Mouse (Mus musculus) limb, embryonic 12.5 days (tissue): Measurements from ENCODE around the gene Neurl2. TPM values are rescaled to one million over a fixed set of nuclear protein-coding genes. Genes with fewer than 3 reads are reported as not detected.
"Not testable (repeated sequence)": the region's sequence is repeated elsewhere in the genome, so short reads cannot be mapped to it uniquely, and the experiment has no call there.

Experiments
- ATAC-seq: fragments of 200-750 bp; cut with Nextera tagmentation; 2 replicates; pipeline ENCODE4 v1.8.0; 2017; ENCODE audit warnings: low read depth, moderate TSS enrichment; ENCODE audit not compliant: insufficient number of reproducible peaks, insufficient read depth, low FRiP score, low TSS enrichment
- H3K27ac ChIP-seq: fragments of 300-500 bp; sonication (generic); 2 replicates; pipeline ENCODE4 v1.5.1; 2016; ENCODE audit warnings: mild to moderate bottlenecking, moderate library complexity
- H3K27me3 ChIP-seq: fragments of 300-500 bp; sonication (generic); 2 replicates; pipeline ENCODE4 v1.6.1; 2016; ENCODE audit warnings: mild to moderate bottlenecking, moderate library complexity
- H3K36me3 ChIP-seq: fragments of 300-500 bp; sonication (generic); 2 replicates; pipeline ENCODE4 v1.6.1; 2016; ENCODE audit warnings: mild to moderate bottlenecking, moderate library complexity
- H3K4me1 ChIP-seq: fragments of 300-500 bp; sonication (generic); replicated peaks from 2 replicates; pipeline ENCODE4 v1.6.1; 2016
- H3K4me2 ChIP-seq: fragments of 300-500 bp; sonication (generic); 2 replicates; pipeline ENCODE4 v1.6.1; 2016; ENCODE audit warnings: mild to moderate bottlenecking, moderate library complexity
- H3K4me3 ChIP-seq: fragments of 300-500 bp; sonication (generic); replicated peaks from 2 replicates; pipeline ENCODE4 v1.5.1; 2016; ENCODE audit warnings: mild to moderate bottlenecking
- H3K9ac ChIP-seq: fragments of 300-500 bp; sonication (generic); replicated peaks from 2 replicates; pipeline ENCODE4 v1.6.1; 2016; ENCODE audit warnings: mild to moderate bottlenecking, moderate library complexity
- H3K9me3 ChIP-seq: fragments of 300-500 bp; sonication (generic); 2 replicates; pipeline ENCODE4 v1.6.1; 2016; ENCODE audit warnings: mild to moderate bottlenecking, moderate library complexity
- WGBS: fragments of 180-500 bp; shearing (Covaris S2); methylation state at CpG from one replicate; pipeline ENCODE4 v1.1.7; 2016; 5-methylcytosine and 5-hydroxymethylcytosine counted together
- polyA plus RNA-seq: library from polyadenylated mRNA; unstranded; fragments of >200 nt; fragmentation: Nextera tagmentation; extraction: Ambion mirVana; gene quantifications from 2 replicates; pipeline ENCODE4 v1.2.1, GENCODE M21; 2016

Gene Neurl2
- polyA plus RNA-seq, 1 experiment from 2014 or later: 6.3 TPM

GRCm38 (mm10) chr2:164857101-164857821, 24.0 kb upstream of the Neurl2 start, which contains the start of gene Pltp:
Pltp (minus strand) TSS chr2:164857711.
- H3K4me3 ChIP-seq: peak within 1 kb of the TSS; percentile 53
- ATAC-seq: peak; percentile 58; the same call in 1 of the 2 replicates
- H3K9ac ChIP-seq: peak within 1 kb of the TSS; percentile 61
- peak within 1 kb of the TSS; percentile 95 for H3K4me2 ChIP-seq
- peak within 1 kb of the TSS; percentile 53; the same call in 1 of the 2 replicates for H3K27ac ChIP-seq
- peaks cover 32% of the 10 kb centered on the region for H3K4me1 ChIP-seq
- no peaks in the 10 kb centered on the region for H3K9me3 ChIP-seq
- H3K36me3 ChIP-seq: no peaks in the 10 kb centered on the region
- under 1% methylated on average over 46 of the region's 47 CpGs for WGBS
- peaks cover 71% of the 10 kb centered on the region for H3K27me3 ChIP-seq

DNA sequence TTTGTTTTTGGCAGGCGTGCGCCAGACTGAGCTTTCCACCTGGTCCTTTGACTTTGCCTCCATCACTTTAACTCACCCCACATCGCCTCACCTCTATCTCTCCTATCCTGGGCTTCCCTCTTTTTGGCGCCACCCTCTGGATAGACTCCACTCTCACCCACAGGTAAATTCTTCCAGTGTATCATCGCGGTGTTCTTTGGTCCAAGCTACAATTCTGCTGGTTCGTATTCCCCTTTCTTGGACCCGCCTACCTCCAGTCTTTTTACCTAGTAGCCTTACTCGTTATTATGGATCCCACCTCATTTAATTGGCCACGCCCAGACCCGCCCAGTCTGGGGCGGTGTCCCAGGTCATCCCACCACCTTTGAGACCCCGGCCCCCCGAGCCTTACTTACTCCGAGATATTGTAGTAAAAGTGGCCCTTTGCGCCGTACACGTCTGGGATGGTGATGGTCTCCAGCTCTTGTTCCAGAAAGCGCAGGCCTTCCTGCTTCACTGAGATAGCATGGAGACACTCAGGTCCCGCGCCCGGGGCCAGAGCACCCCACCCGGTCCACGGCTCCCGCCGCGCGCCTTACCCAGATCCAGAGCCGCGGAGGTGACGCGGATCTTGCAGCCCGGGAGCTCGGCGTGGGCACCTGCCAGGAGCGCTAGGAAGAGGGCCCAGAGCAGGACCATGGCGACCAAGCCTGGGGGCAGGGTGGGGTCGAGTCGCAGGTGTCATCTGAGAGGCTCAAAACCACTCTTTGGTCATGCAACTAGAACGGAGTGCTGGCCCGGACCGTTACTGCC, 23.2 kb upstream of the Neurl2 start:
- H3K9ac ChIP-seq: no peak overlapping the region; the same call in 1 of the 2 replicates
- H3K9me3 ChIP-seq: no peaks in the 10 kb centered on the region
- H3K36me3 ChIP-seq: no peaks in the 10 kb centered on the region
- peak overlapping the region; percentile 95 for H3K4me2 ChIP-seq
- peak; percentile 41; the same call in 1 of the 2 replicates for ATAC-seq
- H3K27me3 ChIP-seq: peaks cover 71% of the 10 kb centered on the region
- peak overlapping the region; percentile 53; the same call in 1 of the 2 replicates for H3K27ac ChIP-seq
- WGBS: 1% methylated on average over 42 of the region's 42 CpGs
- peak overlapping the region; percentile 53 for H3K4me3 ChIP-seq
- peaks cover 24% of the 10 kb centered on the region for H3K4me1 ChIP-seq

- H3K4me2 ChIP-seq, H3K27ac ChIP-seq, H3K36me3 ChIP-seq, H3K9me3 ChIP-seq, H3K9ac ChIP-seq, ATAC-seq, H3K4me3 ChIP-seq: not testable (repeated sequence)
- Histone ChIP-seq H3K4me1 (peaks cover 24% of the 10 kb centered on the region), H3K27me3 (peaks cover 68% of the 10 kb centered on the region)
- WGBS: 80% methylated on average over 5 of the region's 5 CpGs
These were observed 22.3 kb upstream of the Neurl2 start for GRCm38 (mm10) chr2:164855572-164855971.

GRCm38 (mm10) chr2:164850061-164850460, 16.8 kb upstream of the Neurl2 start:
- 82% methylated on average over 8 of the region's 8 CpGs for WGBS
- no peak for ATAC-seq
- no peak overlapping the region for H3K4me2 ChIP-seq

GRCm38 (mm10) chr2:164845782-164846181, 12.5 kb upstream of the Neurl2 start:
- Histone ChIP-seq H3K9me3 (no peaks in the 10 kb centered on the region), H3K4me1 (no peaks in the 10 kb centered on the region), H3K4me3 (no peak overlapping the region), H3K4me2 (no peak overlapping the region), H3K9ac (no peak overlapping the region), H3K36me3 (no peaks in the 10 kb centered on the region), H3K27ac (no peak overlapping the region), H3K27me3 (no peaks in the 10 kb centered on the region)
- ATAC-seq: no peak
- WGBS: 56% methylated on average over 3 of the region's 3 CpGs

More at GRCm38 (mm10) chr2:164850061-164850460, 16.8 kb upstream of the Neurl2 start:
- no peak overlapping the region for H3K9ac ChIP-seq
- peaks cover 19% of the 10 kb centered on the region for H3K27me3 ChIP-seq
- no peak overlapping the region for H3K27ac ChIP-seq
- no peaks in the 10 kb centered on the region for H3K9me3 ChIP-seq
- no peaks in the 10 kb centered on the region for H3K36me3 ChIP-seq
- H3K4me1 ChIP-seq: no peaks in the 10 kb centered on the region
- H3K4me3 ChIP-seq: no peak overlapping the region

DNA sequence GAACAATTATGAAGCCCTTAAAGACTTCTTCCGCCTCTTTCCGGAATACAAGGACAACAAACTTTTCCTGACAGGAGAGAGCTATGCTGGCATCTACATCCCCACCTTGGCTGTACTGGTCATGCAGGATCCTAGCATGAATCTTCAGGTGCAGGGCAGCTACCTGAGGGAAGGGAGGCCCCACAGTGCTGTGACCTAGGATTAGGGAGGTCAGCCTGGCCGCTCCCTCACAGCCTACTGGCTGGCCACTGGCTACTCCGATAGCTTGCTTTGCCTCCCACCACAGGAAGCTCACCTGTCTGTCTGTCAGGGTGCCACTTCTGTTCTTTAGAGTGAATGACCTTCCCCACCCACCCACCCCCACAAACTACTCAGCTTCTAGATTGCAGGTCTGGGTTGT, 1.9 kb upstream of the Neurl2 start:
- Histone ChIP-seq H3K9me3 (no peaks in the 10 kb centered on the region), H3K36me3 (peaks cover 45% of the 10 kb centered on the region), H3K4me2 (0 out of 2 replicates have a peak overlapping the region, but pooled peaks have one; percentile 15), H3K4me3 (peak overlapping the region; percentile 72; the same call in 1 of the 2 replicates), H3K27ac (no peak overlapping the region), H3K27me3 (no peaks in the 10 kb centered on the region), H3K9ac (no peak overlapping the region), H3K4me1 (peaks cover 19% of the 10 kb centered on the region)
- 98% methylated on average over 4 of the region's 4 CpGs for WGBS
- ATAC-seq: no peak

DNA sequence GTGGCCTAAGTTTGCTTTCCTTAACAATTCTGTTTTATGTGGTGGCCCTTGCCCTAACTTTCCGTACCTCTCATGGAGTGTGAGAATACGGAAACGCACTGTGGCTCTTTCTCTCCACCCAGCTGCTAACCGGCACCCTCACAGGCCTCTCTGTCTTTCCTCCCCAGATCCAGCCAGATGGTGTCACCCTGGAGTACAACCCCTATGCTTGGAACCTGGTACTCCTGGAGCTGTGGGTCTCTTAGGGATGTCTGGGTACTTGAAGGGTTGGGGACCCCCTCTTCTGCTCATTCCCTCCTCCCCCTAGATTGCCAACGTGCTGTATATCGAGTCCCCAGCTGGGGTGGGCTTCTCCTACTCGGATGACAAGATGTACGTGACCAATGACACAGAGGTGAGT, 1.3 kb upstream of the Neurl2 start:
- WGBS: 39% methylated on average over 8 of the region's 8 CpGs
- H3K9me3 ChIP-seq: no peaks in the 10 kb centered on the region
- H3K4me3 ChIP-seq: peak overlapping the region; percentile 72
- no peak for ATAC-seq
- H3K27me3 ChIP-seq: no peaks in the 10 kb centered on the region
- no peak overlapping the region for H3K27ac ChIP-seq
- H3K9ac ChIP-seq: peak overlapping the region; percentile 69
- peak overlapping the region; percentile 96 for H3K4me2 ChIP-seq
- H3K36me3 ChIP-seq: peaks cover 39% of the 10 kb centered on the region
- H3K4me1 ChIP-seq: peaks cover 19% of the 10 kb centered on the region

GRCm38 (mm10) chr2:164832748-164833301, 431 bp downstream of the Neurl2 start, which contains the start of gene Ctsa:
Ctsa (plus strand) TSS chr2:164832873.
- peak within 1 kb of the TSS; percentile 96 for H3K4me2 ChIP-seq
- H3K9me3 ChIP-seq: no peaks in the 10 kb centered on the region
- peak within 1 kb of the TSS; percentile 72 for H3K4me3 ChIP-seq
- 1% methylated on average over 35 of the region's 35 CpGs for WGBS
- H3K4me1 ChIP-seq: peaks cover 19% of the 10 kb centered on the region
- H3K9ac ChIP-seq: peak within 1 kb of the TSS; percentile 69
- H3K36me3 ChIP-seq: peaks cover 34% of the 10 kb centered on the region
- ATAC-seq: peak; percentile 27
- H3K27me3 ChIP-seq: no peaks in the 10 kb centered on the region
- peak within 1 kb of the TSS; percentile 65 for H3K27ac ChIP-seq

DNA sequence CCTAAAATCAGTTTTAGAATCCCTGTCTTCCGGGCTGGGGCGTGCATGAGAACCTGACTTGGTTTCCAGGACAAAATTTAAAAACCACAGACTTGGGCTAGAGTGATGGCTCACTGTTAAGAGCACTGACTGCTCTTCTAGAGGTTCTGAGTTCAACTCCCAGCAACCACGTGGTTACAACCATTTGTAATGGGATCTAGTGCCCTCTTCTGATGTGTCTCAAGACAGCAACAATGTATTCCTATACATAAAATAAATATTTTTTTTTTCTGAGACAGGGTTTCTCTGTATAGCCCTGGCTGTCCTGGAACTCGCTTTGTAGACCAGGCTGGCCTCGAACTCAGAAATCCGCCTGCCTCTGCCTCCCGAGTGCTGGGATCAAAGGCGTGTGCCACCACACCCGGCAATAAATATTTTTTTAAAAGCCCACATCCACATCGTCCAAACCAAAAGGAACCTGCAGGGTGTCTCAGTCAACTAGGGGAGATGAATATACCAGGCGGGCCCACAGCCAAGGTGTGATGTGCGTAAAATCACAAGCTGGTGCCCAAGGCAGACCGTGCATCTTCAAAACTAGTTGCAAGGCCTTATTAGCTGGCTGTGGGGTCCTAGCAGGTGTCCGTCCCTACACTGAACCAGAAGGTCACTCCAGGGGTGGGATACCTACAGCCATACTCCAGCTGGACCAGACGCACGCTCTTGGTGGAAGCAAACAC, 1.1 kb downstream of the Neurl2 start:
- no peaks in the 10 kb centered on the region for H3K27me3 ChIP-seq
- no peak overlapping the region for H3K27ac ChIP-seq
- no peaks in the 10 kb centered on the region for H3K9me3 ChIP-seq
- peak overlapping the region; percentile 72 for H3K4me3 ChIP-seq
- no peak for ATAC-seq
- peaks cover 34% of the 10 kb centered on the region for H3K36me3 ChIP-seq
- peak overlapping the region; percentile 96 for H3K4me2 ChIP-seq
- WGBS: 64% methylated on average over 16 of the region's 16 CpGs
- peak overlapping the region; percentile 69 for H3K9ac ChIP-seq
- peaks cover 19% of the 10 kb centered on the region for H3K4me1 ChIP-seq

DNA sequence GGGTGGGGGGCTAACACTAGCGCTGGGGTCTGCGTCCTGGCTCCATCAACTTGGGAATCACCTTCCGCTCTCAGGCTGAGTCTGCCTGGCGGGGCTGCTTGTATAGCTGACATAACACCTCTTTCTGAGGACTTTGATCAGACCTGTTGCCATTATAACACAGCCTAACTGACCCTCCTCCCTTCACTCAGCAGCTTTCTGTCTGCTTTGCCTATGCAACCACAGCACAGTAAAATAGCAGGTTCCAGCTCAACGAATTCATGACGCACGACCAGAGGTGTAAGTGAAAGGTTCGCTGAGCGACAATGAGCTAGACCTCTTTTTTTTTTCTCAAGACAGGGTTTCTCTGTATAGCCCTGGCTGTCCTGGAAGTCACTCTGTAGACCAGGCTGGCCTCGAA, 2.2 kb downstream of the Neurl2 start:
- H3K36me3 ChIP-seq: peaks cover 35% of the 10 kb centered on the region
- no peak overlapping the region for H3K4me3 ChIP-seq
- no peak for ATAC-seq
- 83% methylated on average over 10 of the region's 10 CpGs for WGBS
- no peaks in the 10 kb centered on the region for H3K27me3 ChIP-seq
- H3K9ac ChIP-seq: no peak overlapping the region
- no peaks in the 10 kb centered on the region for H3K9me3 ChIP-seq
- H3K27ac ChIP-seq: no peak overlapping the region
- H3K4me1 ChIP-seq: peaks cover 19% of the 10 kb centered on the region
- no peak overlapping the region for H3K4me2 ChIP-seq
